Mouse (Mus musculus) heart, postnatal 10 days (tissue): Measurements from ENCODE around the gene Rasgrp4. TPM values are rescaled to one million over a fixed set of nuclear protein-coding genes. Genes with fewer than 3 reads are reported as not detected.

Experiments used
- DNase-seq, 2 experiments: peaks; one replicate each; pipeline ENCODE4 v3.0.0; 2021
- intact Hi-C: fragments of 180-260 bp; cut with DNase I; formaldehyde crosslinking; loops from one replicate; pipeline ENCODE4 v1.15.1; 2025
- total RNA-seq, 2 experiments: library from RNA; stranded (reverse); gene quantifications; 2 replicates each; pipeline ENCODE4 v1.2.3; 2021

The Rasgrp4 gene
- total RNA-seq, 2 experiments from 2014 or later = 1.1 to 2.1 TPM

- intact Hi-C loops = no loop called here
- DNase-seq = no peak
These were observed 9.4 kb downstream of the Rasgrp4 start for GRCm38 (mm10) chr7:29144006-29144405.

GRCm38 (mm10) chr7:29146625-29147367 lies 12.1 kb downstream of the Rasgrp4 start:
- intact Hi-C loops = no loop called here
- DNase-seq = no peak

DNA sequence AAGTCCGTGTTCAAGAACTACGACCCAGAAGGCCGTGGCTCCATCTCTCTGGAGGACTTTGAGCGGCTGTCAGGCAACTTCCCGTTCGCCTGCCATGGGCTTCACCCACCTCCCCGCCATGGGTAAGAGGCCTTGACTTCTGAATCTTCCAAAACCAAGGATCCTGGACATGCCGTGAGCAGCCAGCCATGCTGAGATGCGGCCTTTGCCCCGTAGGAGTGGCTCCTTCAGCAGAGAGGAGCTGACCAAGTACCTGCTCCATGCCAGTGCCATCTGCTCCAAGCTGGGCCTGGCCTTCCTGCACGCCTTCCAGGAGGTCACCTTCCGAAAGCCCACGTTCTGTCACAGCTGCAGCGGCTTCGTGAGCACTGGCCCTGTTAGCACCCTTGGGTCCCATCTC lies 14.1 kb downstream of the Rasgrp4 start:
- no peak for DNase-seq
- intact Hi-C loops = no loop called here

GRCm38 (mm10) chr7:29151486-29151885 lies 16.8 kb downstream of the Rasgrp4 start:
- DNase-seq = no peak
- intact Hi-C loops = no loop called here

- DNase-seq = no peak
- intact Hi-C loops = no loop called here
These were observed 19.5 kb downstream of the Rasgrp4 start for GRCm38 (mm10) chr7:29154018-29154720.

- intact Hi-C loops = no loop called here
- peak; percentile 88 to 91 for DNase-seq
These were observed 20.7 kb downstream of the Rasgrp4 start for GRCm38 (mm10) chr7:29155196-29155837.

DNA sequence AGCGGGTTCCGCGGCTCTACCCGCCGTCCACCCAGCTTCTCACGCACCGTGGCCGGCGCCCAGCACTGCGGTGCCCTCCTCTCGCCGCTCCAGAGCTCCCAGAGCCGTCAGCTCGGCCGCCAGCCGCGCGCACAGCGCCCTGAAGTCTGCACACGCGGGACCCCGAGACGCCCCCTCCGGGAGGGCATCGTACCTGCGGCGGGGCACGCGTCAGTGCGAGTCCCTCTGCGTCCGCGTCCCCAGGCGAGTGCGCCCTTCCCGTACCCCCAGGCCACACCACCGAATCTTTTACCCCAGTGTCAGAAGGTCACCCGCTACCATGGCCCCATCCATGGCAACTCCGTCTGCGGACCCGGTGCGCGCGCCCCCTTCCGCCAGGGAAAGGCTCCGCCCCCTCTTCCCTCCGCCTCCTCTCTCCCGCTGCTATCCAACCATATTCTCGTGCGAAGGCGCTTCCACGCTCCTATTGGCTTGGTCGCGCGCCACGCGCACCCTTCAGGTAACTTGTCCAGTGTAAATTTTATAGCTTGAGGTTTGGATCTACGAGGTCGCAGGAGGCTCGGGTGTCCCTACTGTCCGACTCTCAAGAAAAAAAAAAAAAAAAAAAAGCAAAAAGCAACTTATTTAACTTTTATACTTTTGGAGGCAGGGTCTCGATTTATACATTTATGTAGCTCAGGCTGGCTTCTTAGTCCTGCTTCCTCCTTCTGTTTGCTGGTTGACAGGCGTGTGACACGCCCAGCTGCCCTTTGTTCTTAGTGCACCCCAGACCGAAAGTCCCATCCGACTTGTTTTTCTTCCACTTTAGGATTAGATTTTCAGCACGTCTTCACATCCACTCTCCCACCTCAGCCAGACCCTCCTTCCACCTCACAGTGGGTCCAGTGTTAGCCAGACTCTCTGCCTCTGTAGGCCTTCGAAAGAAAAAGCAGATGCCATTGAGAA lies 21.5 kb downstream of the Rasgrp4 start, which contains the start of gene Fam98c:
Gene Fam98c, minus strand, starts transcription at position 397 of the 945 bp plus-strand sequence.
- DNase-seq = peak; percentile 86 to 88
- intact Hi-C loops = no loop called here

DNA sequence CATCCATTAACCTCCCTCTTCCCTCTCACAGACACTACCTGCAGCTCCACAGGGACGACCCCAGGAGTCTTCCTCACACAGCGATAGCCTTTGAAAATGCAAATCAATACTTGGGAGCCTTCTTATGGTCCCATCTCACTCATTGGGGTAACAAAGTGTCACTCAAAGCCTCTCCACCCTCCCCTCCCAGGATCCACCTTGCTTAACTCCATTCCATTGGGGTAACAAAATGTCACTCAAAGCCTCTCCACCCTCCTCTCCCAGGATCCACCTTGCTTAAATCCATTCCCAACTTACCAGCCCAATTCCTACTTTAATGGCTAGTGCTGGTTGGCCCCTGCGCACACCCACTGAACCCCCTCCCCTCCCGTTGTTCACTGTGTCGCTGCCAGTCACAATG lies 23.6 kb downstream of the Rasgrp4 start:
- intact Hi-C loops = loop anchor here (2.0 kb wide), 1 partner anchor 21 kb away; no protein-coding TSS in a partner anchor
- DNase-seq = no peak

DNA sequence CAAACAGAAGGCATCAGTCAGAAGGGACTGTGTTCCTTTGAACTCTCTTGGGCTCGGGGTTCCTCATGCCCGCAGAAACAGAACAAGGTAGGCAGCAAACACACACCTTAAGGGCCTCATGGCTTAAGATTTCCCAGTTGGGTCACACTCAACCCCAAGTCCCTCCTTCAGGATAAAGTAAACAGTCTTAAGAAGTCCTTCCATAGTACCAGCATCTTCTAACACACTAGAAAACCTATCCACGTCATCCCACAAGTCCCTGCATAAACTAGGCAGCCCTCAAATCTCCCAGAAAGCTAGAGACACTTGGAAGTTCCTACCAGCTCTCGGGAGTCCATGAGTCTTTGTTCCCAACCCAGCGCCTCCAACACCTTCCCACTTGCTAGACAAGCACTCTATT lies 27.6 kb downstream of the Rasgrp4 start:
- intact Hi-C loops = no loop called here
- DNase-seq = no peak

DNA sequence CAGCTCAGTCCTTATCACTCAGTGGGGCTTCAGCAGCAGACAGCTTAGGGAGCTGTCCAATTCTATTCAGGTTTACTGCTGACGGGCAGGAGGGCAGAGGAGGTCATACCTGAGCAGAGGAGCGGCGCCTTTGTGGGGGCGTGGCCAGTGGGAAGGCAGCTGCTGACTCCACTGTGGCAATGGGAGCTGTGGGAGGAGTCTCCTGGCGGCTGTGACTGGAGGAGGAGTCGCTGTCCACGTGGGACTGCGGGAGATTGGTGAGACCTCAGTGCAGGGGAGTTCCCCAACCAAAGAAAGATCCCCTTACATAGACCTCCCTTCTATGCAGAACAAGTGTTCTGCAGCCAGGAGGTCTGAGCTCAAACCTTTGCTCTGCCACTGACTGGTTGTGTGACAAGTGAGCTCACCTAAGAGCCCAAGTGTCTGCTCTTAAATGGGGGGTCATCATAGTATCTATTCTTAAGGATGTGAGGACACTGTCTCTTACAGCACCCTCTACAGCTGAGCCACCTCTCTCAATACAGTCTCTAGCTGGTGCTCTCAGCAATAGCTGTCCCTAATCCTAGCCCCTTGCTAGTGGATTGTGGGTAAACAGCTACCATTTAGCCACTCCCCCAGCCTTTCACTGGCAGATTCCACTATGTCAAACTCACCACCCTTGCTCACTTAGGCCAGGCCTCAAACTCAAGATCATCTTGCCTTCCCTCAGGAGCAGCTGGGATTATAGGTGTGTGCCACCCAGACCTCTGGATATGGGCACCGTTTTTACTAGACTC lies 28.3 kb downstream of the Rasgrp4 start:
- intact Hi-C loops = no loop called here
- DNase-seq = peak in 1 of 2 experiments; percentile 45

GRCm38 (mm10) chr7:29167656-29168055 lies 33.0 kb downstream of the Rasgrp4 start:
- intact Hi-C loops = loop anchor here (5.0 kb wide), 1 partner anchor 275 kb away; no protein-coding TSS in a partner anchor
- DNase-seq = no peak

- DNase-seq = no peak
- intact Hi-C loops = loop anchor here (5.0 kb wide), 1 partner anchor 276 kb away; no protein-coding TSS in a partner anchor
These were observed 33.6 kb downstream of the Rasgrp4 start for GRCm38 (mm10) chr7:29168121-29168695.

DNA sequence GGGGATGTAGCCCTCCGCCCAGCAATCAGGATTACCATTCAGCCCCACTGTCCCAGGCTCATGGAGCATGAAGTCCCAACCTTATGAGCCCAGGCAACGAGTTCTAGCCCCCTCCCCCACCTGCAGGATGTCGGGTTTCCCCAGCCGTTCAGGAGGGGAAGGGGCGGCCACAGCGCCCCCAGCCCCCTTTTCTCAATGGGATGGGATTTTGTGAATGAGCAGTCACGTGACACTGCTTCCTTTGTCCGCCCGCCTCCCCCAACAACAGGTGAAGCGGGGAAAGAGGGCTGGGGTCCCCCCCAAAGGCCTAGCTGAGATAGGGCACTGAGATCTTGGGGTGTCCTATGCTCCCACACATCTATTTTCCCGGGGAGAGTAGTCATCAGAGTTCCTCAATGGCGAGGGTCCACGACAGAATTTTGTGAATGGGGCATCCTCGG lies 34.2 kb downstream of the Rasgrp4 start:
- intact Hi-C loops = loop anchor here (5.0 kb wide), 1 partner anchor 277 kb away; no protein-coding TSS in a partner anchor
- no peak for DNase-seq

DNA sequence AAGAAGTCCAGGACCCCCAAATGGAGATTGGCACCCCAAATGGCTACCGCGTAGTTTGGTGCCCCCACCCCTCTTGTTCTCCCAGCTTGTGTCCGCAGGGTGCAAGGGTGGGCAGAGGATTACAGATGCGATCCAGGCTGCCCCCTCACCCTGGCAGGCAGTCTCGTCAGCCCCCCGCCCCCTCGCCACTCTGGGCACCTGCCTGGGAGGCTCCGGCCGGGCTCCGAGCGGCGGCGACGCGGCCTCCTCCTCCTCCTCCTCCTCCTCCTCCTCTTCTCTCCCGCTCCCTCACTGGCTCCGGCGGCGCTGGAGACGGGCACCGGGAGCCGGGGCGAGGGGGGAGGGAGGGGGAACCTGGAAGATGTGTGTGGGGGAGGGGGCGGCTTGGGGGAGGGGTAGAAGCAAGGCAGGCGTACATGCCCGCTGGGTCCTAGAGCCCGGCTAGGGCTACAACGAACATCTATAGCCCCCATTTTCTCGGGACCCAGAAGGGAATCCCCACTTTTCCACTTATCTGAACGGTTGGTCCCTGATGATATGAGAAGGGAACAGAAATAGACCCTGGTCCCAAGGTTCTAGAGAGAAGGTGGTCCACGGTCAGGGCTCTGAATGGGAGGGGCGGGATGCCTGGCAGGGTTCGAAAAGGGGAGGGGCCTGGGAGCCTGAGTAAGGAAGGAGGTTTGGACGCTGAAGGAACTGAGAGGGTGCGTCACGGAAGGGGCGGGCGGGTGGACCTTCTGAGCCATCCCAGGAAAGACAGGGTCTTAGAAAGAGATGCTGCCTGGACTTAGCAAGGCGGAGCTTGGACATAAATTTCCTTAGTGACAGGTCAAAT lies 34.8 kb downstream of the Rasgrp4 start:
- intact Hi-C loops = loop anchor here (5.0 kb wide), 1 partner anchor 277 kb away; no protein-coding TSS in a partner anchor
- peak; percentile 83 to 85 for DNase-seq

GRCm38 (mm10) chr7:29170066-29170754 lies 35.6 kb downstream of the Rasgrp4 start, which contains the start of the genes Ggn and Spred3:
Ggn (plus strand) TSS chr7:29170210.
Spred3 (minus strand) TSS chr7:29170411.
- DNase-seq = peak; percentile 82 to 86
- intact Hi-C loops = no loop called here

- peak; percentile 30 to 38 for DNase-seq
- intact Hi-C loops = no loop called here
These were observed 36.3 kb downstream of the Rasgrp4 start for GRCm38 (mm10) chr7:29170755-29171561.
